Mouse (Mus musculus) left cerebral cortex, postnatal 36 days (tissue): ENCODE measurements around the gene Fopnl. TPM values are rescaled to one million over a fixed set of nuclear protein-coding genes. Genes with fewer than 3 reads are reported as not detected.

Source experiments
- DNase-seq, 2 experiments: peaks; one replicate each; pipeline ENCODE4 v3.0.0; 2021 to 2022; ENCODE audit warnings: low spot score in 2 of 2, mixed read lengths in 1 of 2
- intact Hi-C: fragments of 180-260 bp; cut with DNase I; formaldehyde crosslinking; loops from one replicate; pipeline ENCODE4 v1.15.1; 2025
- total RNA-seq, 2 experiments: library from RNA; stranded (reverse); gene quantifications; 2 replicates each; pipeline ENCODE4 v1.2.3; 2021

The Fopnl gene
- total RNA-seq: 10 to 100 TPM; 51.6 to 54.0 TPM

GRCm38 (mm10) chr16:14316884-14317876 lies at the start of gene Fopnl:
TSS of gene Fopnl (minus strand) at chr16:14317405.
- intact Hi-C loops: loop anchor here (5.0 kb wide), 1 partner anchor 45 kb away; the partner anchor contains the start of gene Abcc1

GRCm38 (mm10) chr16:14366017-14366416 lies 48.8 kb upstream of the Fopnl start:
- no peak for DNase-seq
- intact Hi-C loops: no loop called here

More at GRCm38 (mm10) chr16:14316884-14317876, at the start of gene Fopnl:
- DNase-seq: peak; percentile 97

- intact Hi-C loops: no loop called here
- no peak for DNase-seq
These were observed 48.3 kb upstream of the Fopnl start for GRCm38 (mm10) chr16:14365457-14365856.

GRCm38 (mm10) chr16:14364066-14364465 lies 46.9 kb upstream of the Fopnl start:
- intact Hi-C loops: loop anchor here (5.0 kb wide), 1 partner anchor 47 kb away; the partner anchor contains the start of gene Fopnl

GRCm38 (mm10) chr16:14363496-14363895 lies 46.3 kb upstream of the Fopnl start:
- no peak for DNase-seq
- intact Hi-C loops: loop anchor here (5.0 kb wide), 1 partner anchor 46 kb away; the partner anchor contains the start of gene Fopnl

More at GRCm38 (mm10) chr16:14364066-14364465, 46.9 kb upstream of the Fopnl start:
- DNase-seq: no peak

- intact Hi-C loops: loop anchor here (5.0 kb wide), 1 partner anchor 45 kb away; the partner anchor contains the start of gene Fopnl
- DNase-seq: no peak
These were observed 45.1 kb upstream of the Fopnl start for GRCm38 (mm10) chr16:14362099-14362820.

- intact Hi-C loops: loop anchor here (5.0 kb wide), 1 partner anchor 44 kb away; the partner anchor contains the start of gene Fopnl
- DNase-seq: peak; percentile 85 to 91
These were observed 44.3 kb upstream of the Fopnl start, which contains the start of gene Abcc1 for GRCm38 (mm10) chr16:14361362-14362098. TSS of gene Abcc1 (plus strand) at chr16:14361558.

- peak; percentile 30 to 38 for DNase-seq
- intact Hi-C loops: loop anchor here (5.0 kb wide), 1 partner anchor 44 kb away; the partner anchor contains the start of gene Fopnl
These were observed 43.7 kb upstream of the Fopnl start for GRCm38 (mm10) chr16:14360931-14361330.

GRCm38 (mm10) chr16:14358531-14358930 lies 41.3 kb upstream of the Fopnl start:
- intact Hi-C loops: no loop called here
- DNase-seq: no peak

- DNase-seq: no peak
- intact Hi-C loops: no loop called here
These were observed 40.7 kb upstream of the Fopnl start for GRCm38 (mm10) chr16:14357859-14358258.

- intact Hi-C loops: no loop called here
- DNase-seq: no peak
These were observed 35.5 kb upstream of the Fopnl start for GRCm38 (mm10) chr16:14352663-14353062.

- no peak for DNase-seq
- intact Hi-C loops: no loop called here
These were observed 35.0 kb upstream of the Fopnl start for GRCm38 (mm10) chr16:14352234-14352633.

GRCm38 (mm10) chr16:14351571-14351970 lies 34.4 kb upstream of the Fopnl start:
- no peak for DNase-seq
- intact Hi-C loops: no loop called here

- intact Hi-C loops: no loop called here
- DNase-seq: no peak
These were observed 27.8 kb upstream of the Fopnl start for GRCm38 (mm10) chr16:14344967-14345366.

GRCm38 (mm10) chr16:14328156-14328555 lies 11.0 kb upstream of the Fopnl start:
- no peak for DNase-seq
- intact Hi-C loops: no loop called here

GRCm38 (mm10) chr16:14320494-14320893 lies 3.3 kb upstream of the Fopnl start:
- intact Hi-C loops: no loop called here
- DNase-seq: no peak

- no peak for DNase-seq
- intact Hi-C loops: loop anchor here (5.0 kb wide), 1 partner anchor 43 kb away; the partner anchor contains the start of gene Abcc1
These were observed 2.5 kb upstream of the Fopnl start for GRCm38 (mm10) chr16:14319681-14320080.

- no peak for DNase-seq
- intact Hi-C loops: no loop called here
These were observed 4.3 kb downstream of the Fopnl start for GRCm38 (mm10) chr16:14312914-14313313.

GRCm38 (mm10) chr16:14311371-14311770 lies 5.8 kb downstream of the Fopnl start:
- intact Hi-C loops: no loop called here
- no peak for DNase-seq
